8 mouse cellular contexts compared by ENCODE assay signal in genomic region chr9:57910254-57911160, GRCm38 (mm10). TPM values are rescaled to one million over a fixed set of nuclear protein-coding genes. Genes with fewer than 3 reads are reported as not detected.
DNase-seq lines count a peak whose midpoint lies in the region; ATAC-seq lines count a peak whose summit lies in the region.

Gene Ubl7, plus strand, starts transcription at chr9:57910979.

- WGBS in hindbrain, embryonic 11.5 days: under 1% methylated on average over 45 of the region's 47 CpGs

- H3K4me2 ChIP-seq in hindbrain, embryonic 11.5 days (replicated peaks; ENCODE audit: low read depth, low read length): peak within 1 kb of the TSS; percentile 48

- no peaks in the 10 kb centered on the region for H3K36me3 ChIP-seq in hindbrain, embryonic 11.5 days (ENCODE audit: control insufficient read depth, insufficient read depth, low read length)

- H3K27ac ChIP-seq in hindbrain, embryonic 11.5 days (ENCODE audit: low read depth, low read length): no peak within 1 kb of the TSS

- peak; percentile 90 for ATAC-seq in hindbrain, embryonic 11.5 days (ENCODE audit: low FRiP score)

- DNase-seq in Muller cell, postnatal 12 days (ENCODE audit: inconsistent ontology term): peak; percentile 90
- DNase-seq in cerebellum, adult 9-11 months: peak; percentile 93
- peak; percentile 88 to 96 for DNase-seq in frontal cortex, adult 2 months (ENCODE audit: extremely low spot score in 1 of 2, low spot score in 1 of 2)
- peak; percentile 89 for DNase-seq in hindbrain, embryonic 11.5 days (ENCODE audit: low spot score)
- DNase-seq in layer of hippocampus, postnatal 10 days (ENCODE audit: low spot score in 2 of 2): peak; percentile 85 to 89
- DNase-seq in lung, postnatal 10 days: peak; percentile 96
- peak; percentile 88 for DNase-seq in ovary, postnatal 36 days (ENCODE audit: low spot score)
- peak; percentile 91 for DNase-seq in thymus, postnatal 25 days

- H3K4me1 ChIP-seq in hindbrain, embryonic 11.5 days (replicated peaks; ENCODE audit: control insufficient read depth, insufficient read depth, low read length): no peaks in the 10 kb centered on the region

- peak within 1 kb of the TSS; percentile 67 for H3K9ac ChIP-seq in hindbrain, embryonic 11.5 days (ENCODE audit: low read depth, low read length)

- peak within 1 kb of the TSS; percentile 65 for H3K4me3 ChIP-seq in hindbrain, embryonic 11.5 days (ENCODE audit: low read depth, low read length)

- no peaks in the 10 kb centered on the region for H3K9me3 ChIP-seq in hindbrain, embryonic 11.5 days (ENCODE audit: control insufficient read depth, low read length)

- no peaks in the 10 kb centered on the region for H3K27me3 ChIP-seq in hindbrain, embryonic 11.5 days (ENCODE audit: control insufficient read depth, insufficient read depth, low read length)

RNA-seq across cellular contexts. Expression of gene Ubl7, which starts in this region (rescaled TPM):
- 118 and 126 TPM in 2 replicates for polyA plus RNA-seq in frontal cortex, adult 2 months (2012; rRNA removed)
- 121 and 122 TPM in 2 replicates for polyA plus RNA-seq in hindbrain, embryonic 11.5 days (2014; fragmentation: Nextera tagmentation; extraction: Ambion mirVana)
- 10 to 100 TPM; 95.3 to 98.4 TPM for total RNA-seq in layer of hippocampus, postnatal 10 days (2021)
